Comparison of ENCODE assay signal across 12 mouse cellular contexts in the genomic region with DNA sequence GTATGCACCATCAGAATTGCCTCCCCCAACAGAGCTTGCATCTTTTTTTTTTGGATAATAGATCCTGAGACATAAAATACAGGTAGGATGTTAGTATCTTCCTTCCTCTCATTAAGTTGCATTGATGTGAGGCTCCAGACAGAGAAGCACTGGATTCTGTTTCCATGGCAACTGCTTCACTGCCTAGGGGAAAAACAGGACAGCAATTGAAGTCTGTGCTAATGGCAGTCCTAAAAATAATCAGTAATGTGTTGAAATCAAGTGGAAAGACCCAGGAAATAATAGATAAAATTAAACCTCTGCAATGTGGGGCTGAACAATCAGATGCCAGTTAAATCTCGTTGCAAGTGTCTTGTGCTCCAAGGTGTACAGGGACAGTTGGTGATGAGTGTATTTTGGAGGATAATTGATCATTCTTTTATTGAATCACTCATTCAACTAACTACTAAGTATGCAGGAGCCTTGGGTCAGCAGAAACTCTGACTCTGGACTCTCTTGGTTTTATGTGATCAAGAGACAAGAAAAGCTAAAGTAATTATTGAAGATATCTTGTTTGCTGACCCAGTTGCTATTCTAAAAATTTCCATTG. TPM values are rescaled to one million over a fixed set of nuclear protein-coding genes. Genes with fewer than 3 reads are reported as not detected.
A peak's percentile ranks its signal among the peaks of the same experiment; 100 is the strongest.
DNase-seq lines count a peak whose midpoint lies in the region; ATAC-seq lines count a peak whose summit lies in the region.
"Had no signal": no experiment of that assay in that cellular context is flagged by ENCODE, and none has a peak within 500 bp of the region (broad histone marks: within the 10 kb centered on the region; RNA-seq: fewer than 3 reads in every experiment).

No protein-coding gene starts in this region.

- 0 out of 2 replicates have a peak overlapping the region, but pooled peaks have one; percentile 2 for H3K4me2 ChIP-seq in forebrain, embryonic 16.5 days (ENCODE audit: low read length)
- H3K4me2 ChIP-seq in midbrain, embryonic 16.5 days (ENCODE audit: low read length) = 0 out of 2 replicates have a peak overlapping the region, but pooled peaks have one; percentile 9
- H3K4me2 ChIP-seq: limb, embryonic 13.5 days had no signal

- H3K4me1 ChIP-seq in forebrain, embryonic 16.5 days (replicated peaks; ENCODE audit: control insufficient read depth, insufficient read depth, low read length) = peaks cover 16% of the 10 kb centered on the region
- peaks cover 17% of the 10 kb centered on the region for H3K4me1 ChIP-seq in midbrain, embryonic 16.5 days (ENCODE audit: control insufficient read depth, insufficient read depth, low read length)
- H3K4me1 ChIP-seq in embryonic facial prominence, embryonic 10.5 days = no peaks in the 10 kb centered on the region
- H3K4me1 ChIP-seq: limb, embryonic 13.5 days had no signal

- DNase-seq in layer of hippocampus, adult 18-20 months (ENCODE audit: low spot score in 2 of 2) = peak; percentile 52 to 86
- DNase-seq in layer of hippocampus, postnatal 25 days (ENCODE audit: extremely low spot score in 1 of 2, low spot score in 1 of 2) = no peak
- peak; percentile 81 for DNase-seq in brain, embryonic 18.5 days (ENCODE audit: low read depth, low spot score)
- DNase-seq in embryonic facial prominence, embryonic 10.5 days (ENCODE audit: low spot score) = no peak
- DNase-seq: adrenal gland, postnatal 10 days; kidney, postnatal 14 days had no signal

- H3K36me3 ChIP-seq in forebrain, embryonic 16.5 days (ENCODE audit: control insufficient read depth, insufficient read depth) = no peaks in the 10 kb centered on the region
- H3K36me3 ChIP-seq in midbrain, embryonic 16.5 days (ENCODE audit: control insufficient read depth, insufficient read depth, low read length) = no peaks in the 10 kb centered on the region
- H3K36me3 ChIP-seq in embryonic facial prominence, embryonic 10.5 days (replicated peaks) = no peaks in the 10 kb centered on the region
- H3K36me3 ChIP-seq: heart, embryonic 10.5 days; limb, embryonic 13.5 days had no signal

- no peak overlapping the region for H3K4me3 ChIP-seq in forebrain, embryonic 16.5 days (replicated peaks; ENCODE audit: low read length)
- H3K4me3 ChIP-seq in midbrain, embryonic 16.5 days (ENCODE audit: low read depth, low read length) = no peak overlapping the region
- no peak overlapping the region for H3K4me3 ChIP-seq in embryonic facial prominence, embryonic 10.5 days
- H3K4me3 ChIP-seq: heart, embryonic 10.5 days; limb, embryonic 13.5 days had no signal

- peak overlapping the region; percentile 70 for H3K27ac ChIP-seq in forebrain, embryonic 16.5 days (ENCODE audit: low read length)
- H3K27ac ChIP-seq in midbrain, embryonic 16.5 days (ENCODE audit: low read length) = peak overlapping the region; percentile 89
- H3K27ac ChIP-seq in embryonic facial prominence, embryonic 10.5 days (replicated peaks) = no peak overlapping the region
- H3K27ac ChIP-seq: heart, embryonic 10.5 days; limb, embryonic 13.5 days had no signal

- WGBS in forebrain, embryonic 16.5 days = 21% methylated on average over 1 of the region's 1 CpGs
- 20% methylated on average over 1 of the region's 1 CpGs for WGBS in midbrain, embryonic 16.5 days
- 66% methylated on average over 1 of the region's 1 CpGs for WGBS in embryonic facial prominence, embryonic 10.5 days

- H3K27me3 ChIP-seq in forebrain, embryonic 16.5 days (replicated peaks; ENCODE audit: control insufficient read depth, insufficient read depth, low read length) = no peaks in the 10 kb centered on the region
- no peaks in the 10 kb centered on the region for H3K27me3 ChIP-seq in midbrain, embryonic 16.5 days (ENCODE audit: control insufficient read depth, insufficient read depth, low read depth, low read length)
- H3K27me3 ChIP-seq in embryonic facial prominence, embryonic 10.5 days (replicated peaks; ENCODE audit: low read depth, poor library complexity, severe bottlenecking) = no peaks in the 10 kb centered on the region
- H3K27me3 ChIP-seq: CH12.LX; limb, embryonic 13.5 days had no signal

- H3K9me3 ChIP-seq in forebrain, embryonic 16.5 days (ENCODE audit: control insufficient read depth, low read length) = no peaks in the 10 kb centered on the region
- H3K9me3 ChIP-seq in midbrain, embryonic 16.5 days (replicated peaks; ENCODE audit: control insufficient read depth, low read length, poor library complexity, severe bottlenecking) = no peaks in the 10 kb centered on the region
- H3K9me3 ChIP-seq in embryonic facial prominence, embryonic 10.5 days = no peaks in the 10 kb centered on the region
- H3K9me3 ChIP-seq: heart, embryonic 10.5 days; limb, embryonic 13.5 days had no signal

- no peak overlapping the region for H3K9ac ChIP-seq in forebrain, embryonic 16.5 days (replicated peaks; ENCODE audit: low read depth, low read length)
- H3K9ac ChIP-seq in midbrain, embryonic 16.5 days (ENCODE audit: low read depth, low read length) = no peak overlapping the region
- H3K9ac ChIP-seq: limb, embryonic 13.5 days had no signal

- peak; percentile 87 for ATAC-seq in forebrain, embryonic 16.5 days
- peak; percentile 91 for ATAC-seq in midbrain, embryonic 16.5 days
- no peak for ATAC-seq in inflammation-experienced regulatory T-cells, adult 6 months

RNA-seq across cellular contexts. Expression of gene Tmem144, which starts 14.6 kb away (rescaled TPM):
- total RNA-seq in layer of hippocampus, adult 18-20 months (2021) = 10 to 100 TPM; 20.7 to 21.8 TPM
- total RNA-seq in layer of hippocampus, postnatal 25 days (2021) = 10 to 100 TPM; 19.1 to 20.3 TPM
- 1.9 and 2.0 TPM in 2 replicates for polyA plus RNA-seq in forebrain, embryonic 16.5 days (2015; fragmentation: Nextera tagmentation; extraction: Ambion mirVana)
- 1.2 and 1.3 TPM in 2 replicates for polyA plus RNA-seq in midbrain, embryonic 16.5 days (2015; fragmentation: Nextera tagmentation; extraction: Ambion mirVana)
- polyA plus RNA-seq in inflammation-experienced regulatory T-cells, adult 6 months (2017; shearing (Covaris generic)) = under 1 TPM in 2 of 3 experiments, not detected in 1; 0.50 to 0.83 TPM
- 3.7 and 3.9 TPM in 2 replicates for polyA plus RNA-seq in embryonic facial prominence, embryonic 10.5 days (2016; fragmentation: Nextera tagmentation; extraction: Ambion mirVana)

RNA-seq across cellular contexts. Expression of gene Fam198b, which starts 17.1 kb away (rescaled TPM):
- total RNA-seq in layer of hippocampus, adult 18-20 months (2021) = 1 to 10 TPM; 4.2 to 7.2 TPM
- 1 to 10 TPM; 5.4 to 6.9 TPM for total RNA-seq in layer of hippocampus, postnatal 25 days (2021)
- 1.4 and 2.1 TPM in 2 replicates for polyA plus RNA-seq in forebrain, embryonic 16.5 days (2015; fragmentation: Nextera tagmentation; extraction: Ambion mirVana)
- polyA plus RNA-seq in midbrain, embryonic 16.5 days (2015; fragmentation: Nextera tagmentation; extraction: Ambion mirVana) = 0.59 and 0.80 TPM in 2 replicates
- polyA plus RNA-seq in inflammation-experienced regulatory T-cells, adult 6 months (2017; shearing (Covaris generic)) = under 1 TPM in 1 of 3 experiments, not detected in 2; 0.26 TPM
- polyA plus RNA-seq in embryonic facial prominence, embryonic 10.5 days (2016; fragmentation: Nextera tagmentation; extraction: Ambion mirVana) = 2.0 and 2.5 TPM in 2 replicates

Comparison
In these comparisons a context has a peak if more than half of its experiments do, and no peak if none do; other contexts are left out.
1. DNase-seq: peak in layer of hippocampus, adult 18-20 months (2 of 2) and brain, embryonic 18.5 days (single experiment); none in layer of hippocampus, postnatal 25 days (0 of 2) and embryonic facial prominence, embryonic 10.5 days (single experiment).